Mouse (Mus musculus) A20 (cell line): ENCODE results near the gene Galns.

ENCODE experiments used
- DNase-seq: peaks from one replicate; pipeline ENCODE4 v3.0.0-alpha.2; 2011; ENCODE audit warnings: low read depth, low spot score

Galns gene

DNA sequence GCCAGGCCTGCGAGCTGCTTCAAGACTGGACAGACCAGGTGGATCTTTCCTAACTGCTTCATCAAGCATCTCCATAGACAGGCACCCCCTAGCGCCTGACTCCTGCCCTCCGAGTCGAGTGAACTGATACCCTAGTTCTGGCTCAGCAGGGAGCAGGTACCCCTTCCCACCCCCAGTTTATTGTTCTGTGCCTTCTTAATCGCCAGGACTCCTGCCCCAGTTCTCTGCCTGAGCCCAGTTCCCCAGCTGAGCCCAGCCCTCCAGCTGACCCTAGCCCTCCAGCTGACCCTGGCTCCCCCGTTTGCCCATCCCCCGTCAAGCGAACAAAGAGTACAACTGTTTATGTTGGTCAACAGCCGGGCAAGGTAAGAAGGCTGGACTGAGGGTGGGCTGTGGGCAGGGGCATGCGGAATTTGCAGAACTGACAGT, 42.4 kb downstream of the Galns start:
- DNase-seq = no peak

DNA sequence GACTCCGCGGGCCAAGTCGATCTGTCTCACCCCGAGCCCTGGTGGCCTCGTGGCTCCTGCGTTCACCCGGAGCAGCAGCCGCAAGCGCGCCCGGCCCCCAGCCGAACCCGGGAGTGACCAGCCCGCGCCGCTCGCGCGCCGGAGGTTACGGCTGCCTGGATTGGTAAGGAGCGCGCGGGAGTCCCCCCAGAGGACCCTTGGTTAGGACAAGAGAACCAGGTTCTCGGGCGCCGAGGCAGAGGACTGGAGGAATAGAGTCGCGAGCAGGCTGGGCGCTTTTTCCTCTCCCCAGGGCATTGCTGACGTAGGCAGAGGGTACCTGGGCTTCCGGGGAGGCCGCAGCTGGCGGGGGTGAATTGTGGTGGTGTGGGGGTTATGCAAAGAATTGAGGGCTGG, 43.2 kb downstream of the Galns start:
- peak; percentile 91 for DNase-seq

DNA sequence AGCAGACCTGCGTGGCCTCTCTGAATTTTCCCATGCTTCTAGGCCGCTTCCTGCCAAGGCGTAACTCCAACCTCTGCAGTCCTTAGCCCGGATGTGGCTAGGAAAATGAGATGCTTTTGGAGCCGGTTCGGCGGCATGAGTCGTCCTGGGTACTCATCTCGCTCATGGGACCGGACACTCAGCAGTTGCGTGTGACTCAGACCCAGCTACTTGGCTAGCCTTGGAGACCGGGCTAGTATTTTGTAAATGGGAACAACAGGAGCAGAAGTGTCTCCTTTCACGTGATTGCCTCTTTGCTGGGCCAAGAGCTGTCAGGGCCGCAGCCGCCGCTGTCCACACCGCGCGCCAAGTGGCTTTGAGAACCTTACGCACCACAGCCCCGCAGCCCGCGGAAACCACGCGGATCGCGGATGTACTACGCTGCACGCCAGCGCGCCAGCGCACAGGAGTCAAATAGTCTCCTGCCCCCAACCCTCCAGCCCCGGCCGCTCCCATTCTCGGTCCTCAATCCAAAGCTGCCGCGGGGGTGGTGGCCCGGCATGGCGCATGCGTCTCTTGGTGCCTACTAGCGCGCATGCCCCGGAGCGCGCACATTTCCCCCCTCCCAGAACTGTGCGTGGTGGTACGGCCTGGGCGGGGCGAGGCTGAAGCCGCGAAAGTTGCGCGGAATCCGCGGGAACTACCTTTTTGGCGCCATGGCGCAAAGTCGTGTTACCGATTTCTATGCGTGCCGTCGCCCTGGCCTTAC, 43.7 kb downstream of the Galns start, which contains the start of gene Cdt1:
Cdt1 (plus strand) TSS at position 655 of the 748 bp plus-strand sequence.
- DNase-seq = peak; percentile 99

DNA sequence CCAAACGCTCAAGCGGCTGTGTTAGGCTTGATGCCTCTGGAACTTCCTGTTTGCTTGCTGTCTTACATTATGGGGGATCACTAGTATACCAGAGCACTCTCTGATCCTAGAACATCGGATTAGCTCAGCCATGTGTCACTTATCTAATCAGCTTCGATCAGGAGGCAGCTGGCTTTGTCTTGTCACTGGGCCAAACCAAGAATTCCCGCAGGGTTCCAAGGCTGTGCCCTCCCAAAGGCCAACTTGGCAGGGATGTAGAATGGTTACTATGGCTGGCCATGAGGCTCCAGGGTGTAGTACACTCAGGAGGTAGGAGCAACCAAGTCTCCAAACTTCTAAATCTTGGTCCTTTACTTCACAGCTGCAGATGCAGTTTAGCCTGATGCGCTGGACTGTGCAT, 44.5 kb downstream of the Galns start:
- DNase-seq = no peak

DNA sequence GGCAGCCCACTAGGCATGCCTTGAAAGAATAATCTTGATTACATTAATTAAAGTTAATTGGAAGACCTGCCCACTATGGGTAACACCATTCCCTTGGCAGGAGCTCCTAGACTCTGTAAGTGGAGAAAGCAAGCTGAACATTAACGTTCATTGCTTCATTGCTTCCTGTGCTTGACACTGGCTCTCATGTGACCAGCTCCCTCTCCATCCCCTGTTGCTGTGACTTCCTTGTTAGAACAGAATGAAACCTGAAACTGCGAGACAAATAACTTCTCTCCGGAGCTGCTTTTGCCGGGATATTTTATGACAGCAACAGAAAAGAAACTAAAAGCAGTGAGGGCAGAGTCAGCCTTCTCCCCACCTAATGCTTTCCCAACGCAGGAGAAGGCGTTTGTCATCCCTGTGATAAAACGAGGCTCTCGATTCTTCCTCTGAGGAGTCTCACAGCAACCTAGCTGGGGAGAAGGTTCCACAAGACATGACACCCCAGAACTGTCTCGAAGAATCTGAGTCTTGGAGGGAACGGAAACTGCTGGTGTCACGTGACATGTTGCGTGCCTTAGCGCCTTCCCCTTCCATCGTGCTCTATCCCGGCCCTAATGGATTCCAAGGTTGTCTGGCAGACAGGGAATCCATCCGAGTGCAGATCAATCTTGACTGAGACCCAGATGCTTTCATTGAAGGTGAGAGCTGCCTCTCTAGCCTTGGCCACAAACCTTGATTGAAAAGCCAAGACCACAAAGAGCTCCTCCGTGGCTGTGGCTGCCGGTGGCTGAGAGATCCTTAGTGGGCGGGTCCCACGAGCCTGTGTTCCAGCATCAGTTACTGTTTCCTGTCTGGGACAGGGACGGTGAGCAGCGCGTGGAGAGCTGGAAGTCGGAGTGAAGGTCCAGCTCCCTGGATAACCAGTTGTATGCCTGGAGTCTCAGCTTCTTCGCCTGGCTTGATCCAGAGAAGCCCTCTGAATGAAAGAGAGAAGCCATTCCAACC, 46.6 kb downstream of the Galns start:
- peak; percentile 77 for DNase-seq

DNA sequence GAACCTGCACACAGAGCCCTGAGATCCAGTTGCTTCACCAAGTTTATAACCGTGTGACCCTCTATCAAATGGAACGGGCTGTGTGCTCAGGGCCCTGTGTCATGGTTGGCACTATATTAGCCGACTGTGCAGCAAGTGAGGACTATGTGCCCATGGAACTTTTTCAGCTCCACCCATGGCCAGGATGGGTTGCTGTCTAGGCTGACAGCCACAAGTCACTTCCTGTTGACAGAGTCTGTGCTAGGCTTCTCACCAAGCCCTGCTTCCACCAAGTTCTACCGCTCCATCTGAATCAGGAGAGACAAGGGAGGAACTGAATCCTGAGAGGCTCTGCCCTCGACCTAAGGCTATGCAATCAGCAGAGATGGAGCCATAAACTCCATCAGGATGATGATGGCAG, 50.1 kb downstream of the Galns start:
- no peak for DNase-seq

DNA sequence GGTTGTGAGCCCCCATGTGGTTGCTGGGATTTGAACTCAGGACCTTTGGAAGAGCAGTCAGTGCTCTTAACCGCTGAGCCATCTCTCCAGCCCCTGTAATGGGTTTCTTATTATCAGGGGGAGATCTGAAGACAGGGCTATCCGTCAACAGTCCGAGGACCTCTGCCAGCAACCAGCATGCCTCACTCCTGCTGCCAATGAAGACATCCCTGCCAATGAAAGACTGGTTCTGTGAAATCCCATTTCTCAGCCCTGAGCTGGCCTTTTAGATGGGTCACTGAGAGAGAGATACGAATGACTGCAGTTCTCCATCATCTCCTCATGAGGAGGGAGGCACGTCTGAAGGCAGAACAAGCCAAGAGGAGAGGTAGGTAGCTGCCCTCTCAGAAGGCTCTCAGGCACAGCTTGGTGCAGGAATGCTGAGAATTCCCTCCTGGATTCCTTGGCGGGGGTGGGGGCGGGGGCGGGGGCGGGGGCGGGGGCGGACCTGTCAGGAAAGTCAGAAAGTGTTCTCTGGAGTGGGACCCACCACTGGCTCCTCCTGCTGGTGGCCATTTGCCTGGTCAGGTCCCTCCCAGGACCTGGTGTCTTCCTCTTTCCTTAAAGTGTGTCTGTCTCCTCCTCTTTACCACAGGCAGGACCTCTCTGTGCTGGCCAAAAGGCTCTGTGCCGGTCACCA, 52.5 kb downstream of the Galns start:
- no peak for DNase-seq

DNA sequence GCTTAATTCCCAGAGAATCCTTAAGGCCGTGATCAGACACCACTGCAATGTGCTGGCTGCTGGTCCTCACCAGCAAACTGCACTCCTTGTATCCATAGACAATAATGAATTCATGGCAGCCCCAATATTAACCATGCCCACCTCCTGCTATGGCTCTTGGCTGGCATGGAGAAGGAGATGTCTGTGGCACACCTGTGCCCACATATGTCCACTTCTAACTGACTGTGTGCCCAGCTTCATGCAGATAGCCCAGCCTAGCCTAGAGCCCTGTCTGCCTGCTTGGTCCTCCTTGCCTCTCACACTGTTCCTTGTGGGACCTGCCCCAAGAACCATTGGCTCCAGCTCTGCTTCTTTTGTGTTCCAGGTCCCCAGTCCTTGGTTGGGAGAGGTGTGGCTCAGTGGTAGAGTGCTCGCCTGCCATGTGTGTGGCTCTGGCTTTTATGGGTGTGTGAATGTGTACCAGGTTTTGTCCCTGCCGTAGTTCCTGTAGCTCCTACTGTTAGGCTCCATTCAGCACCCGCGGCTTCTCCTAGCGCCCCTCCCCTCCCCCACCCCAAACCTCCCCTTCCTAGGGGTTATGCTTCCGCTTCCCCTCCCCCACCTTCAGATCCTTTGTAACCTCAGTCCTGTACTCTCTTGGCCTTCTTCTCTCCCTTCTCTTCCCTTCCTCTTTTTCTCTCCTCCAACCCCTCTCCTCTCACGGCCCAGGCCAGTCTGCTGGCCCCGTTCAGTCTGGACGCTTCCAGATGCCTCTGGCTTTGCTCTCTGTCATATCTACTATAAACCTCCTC, 53.8 kb downstream of the Galns start:
- no peak for DNase-seq

DNA sequence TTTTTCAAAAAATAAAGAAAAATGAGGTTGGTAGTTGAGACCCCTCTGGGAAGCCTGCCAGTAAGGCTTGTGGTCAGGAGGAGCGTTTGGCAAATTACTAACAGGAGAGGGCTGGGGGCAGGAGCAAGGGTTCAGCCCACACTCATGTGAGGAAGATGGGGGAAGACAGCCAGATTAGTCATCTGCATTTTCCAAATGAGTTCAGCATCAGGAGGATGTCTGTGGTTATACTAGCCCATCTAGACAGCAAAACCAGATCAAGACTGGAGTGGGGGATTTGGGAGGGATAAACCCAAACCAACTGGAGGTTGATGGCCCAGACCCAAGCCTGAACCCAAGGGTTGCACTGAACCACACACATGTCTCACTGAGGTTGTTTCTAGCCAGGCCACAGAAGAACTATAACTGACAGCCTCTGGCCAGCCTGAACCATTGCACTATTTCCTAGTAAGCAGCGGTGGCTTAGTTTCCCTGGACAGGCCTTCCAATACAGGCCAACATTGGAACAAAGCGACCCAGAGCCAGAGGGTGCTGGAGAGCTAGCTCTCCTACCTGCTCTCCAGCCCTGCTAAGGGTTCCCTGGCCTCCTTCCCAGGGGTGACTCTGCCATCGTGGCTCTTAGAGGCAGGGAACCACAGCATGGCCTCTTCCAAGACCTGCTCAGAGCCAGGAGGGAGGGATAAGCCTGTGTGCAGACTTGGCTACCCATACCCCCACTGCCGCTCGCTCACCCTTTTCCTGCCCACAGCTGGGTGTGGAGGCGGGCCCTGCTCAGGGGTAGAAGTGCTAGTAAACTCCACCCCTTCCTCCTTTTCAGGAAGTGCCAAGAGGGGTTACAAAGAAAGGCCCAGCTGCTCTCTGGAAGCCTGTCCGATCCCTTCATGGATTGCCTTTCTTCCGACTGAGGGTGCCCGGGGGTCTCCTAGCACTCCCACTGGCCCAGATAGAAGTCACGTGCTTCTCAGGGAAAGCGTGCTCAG, 54.9 kb downstream of the Galns start:
- DNase-seq = peak; percentile 80

DNA sequence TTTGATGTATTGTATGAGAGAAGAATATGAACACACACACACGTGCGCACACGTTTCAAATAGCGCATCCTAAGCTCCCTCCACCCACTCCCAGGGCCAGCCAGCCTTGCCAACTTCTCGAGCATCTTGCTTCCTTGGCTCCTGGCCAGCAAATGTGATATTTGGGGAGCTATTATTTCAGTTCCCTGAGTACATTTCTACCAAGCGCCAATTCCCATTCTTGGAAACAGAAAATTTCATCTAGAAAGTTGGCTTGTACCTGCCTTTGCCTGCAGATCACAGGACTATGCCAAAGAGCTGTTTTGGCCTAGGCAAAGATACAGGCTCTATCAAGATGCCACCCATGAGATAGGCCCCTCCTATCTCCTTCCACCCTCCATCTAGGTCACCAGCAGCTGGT, 56.5 kb downstream of the Galns start:
- no peak for DNase-seq

DNA sequence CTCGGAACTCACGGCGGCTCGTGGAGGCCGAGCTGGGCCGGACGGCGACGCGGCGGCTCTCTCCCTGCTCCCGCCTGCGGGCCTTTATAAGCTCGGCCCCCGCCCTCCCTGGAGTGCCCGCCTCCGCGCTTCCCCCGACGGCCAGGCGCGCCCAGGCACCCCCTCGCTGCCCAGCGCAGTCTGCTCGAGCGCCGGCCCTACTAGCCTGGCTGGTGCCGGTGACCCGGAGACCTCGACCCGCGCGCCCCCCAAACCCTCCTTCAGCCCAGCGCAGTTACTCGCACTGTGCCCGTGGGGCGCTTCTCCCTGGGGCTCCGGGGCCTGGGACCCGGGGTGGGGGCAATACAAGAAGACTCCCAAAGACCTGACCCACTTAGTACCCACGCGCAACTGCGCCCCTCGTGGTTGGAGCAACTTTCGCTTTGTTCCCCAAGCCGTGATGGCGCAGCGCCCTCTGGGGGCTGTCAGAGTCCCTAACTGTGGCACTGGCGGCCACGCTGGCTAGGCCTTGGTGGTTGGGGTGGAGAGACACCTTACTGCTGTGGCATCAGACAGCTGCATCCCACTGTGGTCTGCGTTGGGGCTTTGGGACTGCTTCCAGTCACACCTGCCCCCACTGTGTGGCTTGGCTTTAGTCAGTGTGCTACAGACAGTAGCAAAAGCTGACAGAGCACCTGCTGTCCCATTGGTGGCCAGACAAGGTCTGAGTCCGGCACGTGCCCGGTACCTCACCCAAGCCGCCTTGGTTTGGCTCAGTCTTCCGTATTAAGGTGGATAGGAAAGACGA, 59.8 kb downstream of the Galns start, which contains the start of gene Piezo1:
Piezo1 (minus strand) TSS at position 65 of the 787 bp plus-strand sequence.
- DNase-seq = peak; percentile 93

DNA sequence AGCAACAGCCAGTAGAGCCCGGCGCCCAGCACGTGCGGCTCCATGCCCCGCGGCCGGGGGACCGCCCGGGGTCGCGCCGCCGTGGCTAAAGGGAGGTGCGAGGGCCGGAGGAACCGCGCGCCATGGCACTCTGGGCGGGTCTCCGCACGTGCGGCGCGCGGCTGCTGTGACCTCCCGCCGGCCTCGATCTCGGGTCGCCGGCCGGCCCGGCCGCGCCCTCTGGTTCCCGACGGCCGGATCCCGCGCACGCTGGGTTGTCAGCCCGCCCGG, 60.3 kb downstream of the Galns start:
- no peak for DNase-seq

DNA sequence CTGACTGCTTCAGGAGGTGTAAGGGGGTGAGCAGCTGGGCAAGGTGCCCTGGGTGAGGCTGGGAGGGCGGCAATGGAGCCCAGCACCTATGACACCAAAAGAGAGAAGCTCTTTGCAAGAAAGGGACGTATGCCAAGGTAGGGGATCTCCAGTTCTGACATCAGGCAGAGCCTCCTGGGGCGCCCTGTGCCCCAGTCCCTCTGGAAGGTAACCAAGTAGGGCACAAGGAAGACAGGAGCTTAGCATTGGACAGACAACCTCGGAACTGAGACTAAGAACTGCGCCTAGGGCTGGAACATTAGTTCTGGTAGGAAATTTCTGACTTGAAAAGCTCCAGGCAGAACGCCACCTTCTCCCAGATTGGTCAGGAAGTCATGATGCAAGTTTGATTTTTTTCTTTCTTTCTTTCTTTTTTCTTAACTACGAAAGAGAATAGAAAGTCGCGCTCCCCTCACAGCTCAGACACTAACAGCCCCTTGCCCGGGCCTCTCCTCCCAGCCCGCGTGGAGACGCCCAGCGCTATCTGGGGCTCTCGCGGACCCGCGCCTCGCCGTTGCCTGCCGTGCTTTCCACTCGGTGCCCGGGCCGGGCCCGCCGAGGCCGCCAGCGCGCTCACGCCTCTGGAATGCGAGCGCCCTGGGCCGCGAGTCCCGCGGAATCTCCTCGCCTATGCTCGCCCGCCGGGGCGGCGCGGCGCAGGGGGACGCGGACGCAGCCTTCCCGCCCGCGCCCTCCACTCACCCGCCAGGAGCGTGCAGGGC, 60.8 kb downstream of the Galns start:
- DNase-seq = peak; percentile 77

DNA sequence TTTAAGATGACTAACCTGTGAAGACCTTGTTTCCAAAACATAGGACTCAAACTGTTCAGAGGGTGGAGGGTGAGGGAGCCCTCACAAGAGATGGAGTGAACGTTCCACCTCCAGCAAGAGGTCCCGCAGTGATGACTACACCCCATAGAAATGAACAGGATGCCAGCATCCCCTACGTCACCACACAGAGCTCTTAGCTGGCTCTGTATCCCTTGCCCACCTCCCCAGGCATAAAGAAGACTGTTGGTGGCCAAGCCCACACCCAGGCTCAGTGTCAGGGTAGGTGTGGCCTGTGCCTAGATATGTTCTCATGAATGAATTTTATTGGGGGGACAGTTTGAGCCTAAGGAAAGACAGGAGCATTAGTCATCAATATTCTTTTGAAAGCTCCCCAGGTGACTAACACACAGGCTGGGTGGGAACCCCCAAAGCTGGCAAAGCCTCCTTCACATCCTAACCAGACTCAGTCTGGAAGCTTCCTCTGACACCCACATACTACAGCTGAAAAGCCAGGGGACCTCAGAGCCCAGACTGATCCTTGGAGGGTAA, 62.3 kb downstream of the Galns start:
- DNase-seq = peak; percentile 66

DNA sequence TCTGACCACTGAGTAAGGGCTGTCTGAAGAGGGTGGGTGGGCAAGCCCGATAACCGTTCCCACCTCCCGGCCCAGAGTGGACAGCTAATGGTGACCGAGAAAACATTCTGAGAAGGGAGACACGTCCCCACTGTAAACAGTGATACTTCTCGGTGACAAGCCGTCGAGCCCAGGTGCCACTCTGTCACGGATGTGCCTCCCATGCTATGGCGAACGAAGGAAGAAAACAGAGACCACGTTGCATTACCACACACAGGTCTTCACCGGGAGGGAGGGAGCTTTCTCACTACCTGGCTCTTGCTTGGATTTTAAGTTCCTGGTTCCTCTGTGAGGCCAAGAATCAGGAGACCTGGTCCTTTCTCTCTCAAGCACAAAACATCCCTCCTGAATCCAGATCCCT, 62.9 kb downstream of the Galns start:
- no peak for DNase-seq

DNA sequence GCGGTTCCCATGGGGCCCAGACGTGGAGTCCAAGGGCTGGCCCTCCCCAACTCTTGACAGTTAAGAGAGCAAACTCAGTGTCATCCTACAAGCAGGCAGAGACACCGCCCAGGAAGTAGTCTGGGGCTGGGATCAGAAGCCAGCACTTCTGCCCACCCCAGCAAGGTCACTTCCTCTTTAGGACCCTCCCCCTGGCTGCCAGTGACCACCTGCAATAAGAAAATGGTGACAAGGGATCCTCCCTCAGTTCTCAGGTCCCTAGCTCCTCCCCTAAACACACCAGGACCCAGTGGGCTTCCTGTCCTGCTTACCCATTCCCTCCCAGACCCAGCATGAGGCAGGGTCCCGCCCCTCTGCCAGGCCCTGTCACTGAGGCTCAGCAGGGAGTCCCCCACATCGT, 63.4 kb downstream of the Galns start:
- DNase-seq = peak; percentile 95

DNA sequence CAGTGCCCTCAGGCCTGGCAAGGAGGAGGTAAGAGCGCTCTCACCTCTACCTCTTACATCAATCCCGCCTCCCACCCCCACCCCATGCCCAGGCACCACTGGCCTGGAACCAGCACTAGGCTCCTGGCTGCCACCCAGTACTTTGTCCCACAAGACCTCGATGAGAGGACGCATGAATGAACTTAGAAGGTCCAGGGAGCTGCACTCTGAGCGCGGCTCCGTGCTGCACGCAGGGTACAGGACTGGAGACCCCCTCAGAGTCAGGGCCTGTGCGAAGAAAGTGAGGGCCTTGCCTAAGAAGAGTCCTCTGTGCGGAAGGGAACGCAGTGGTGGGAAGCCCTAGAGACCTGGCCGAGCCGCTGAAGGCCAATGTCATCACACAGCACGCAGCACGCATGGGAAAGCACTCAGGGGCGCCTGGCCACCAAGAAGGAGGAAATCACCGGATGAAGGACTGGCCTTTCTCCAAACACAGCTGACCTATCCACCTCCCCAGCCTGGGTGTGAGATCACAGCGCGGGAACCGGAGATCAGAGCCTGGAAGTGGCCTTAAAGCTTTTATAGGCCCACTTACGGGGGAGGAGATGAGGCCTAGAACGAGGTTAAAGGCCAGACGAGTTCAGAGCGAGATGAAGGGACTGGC, 64.3 kb downstream of the Galns start:
- no peak for DNase-seq
